Mouse (Mus musculus) liver, adult (tissue): ENCODE measurements around the gene Gucy2d.

Source experiments
- GATA4 ChIP-seq: IDR thresholded peaks from 2 replicates; pipeline ENCODE4 v1.6.1; 2014; ENCODE audit warnings: mild to moderate bottlenecking, low read length; ENCODE audit not compliant: insufficient replicate concordance

The Gucy2d gene

DNA sequence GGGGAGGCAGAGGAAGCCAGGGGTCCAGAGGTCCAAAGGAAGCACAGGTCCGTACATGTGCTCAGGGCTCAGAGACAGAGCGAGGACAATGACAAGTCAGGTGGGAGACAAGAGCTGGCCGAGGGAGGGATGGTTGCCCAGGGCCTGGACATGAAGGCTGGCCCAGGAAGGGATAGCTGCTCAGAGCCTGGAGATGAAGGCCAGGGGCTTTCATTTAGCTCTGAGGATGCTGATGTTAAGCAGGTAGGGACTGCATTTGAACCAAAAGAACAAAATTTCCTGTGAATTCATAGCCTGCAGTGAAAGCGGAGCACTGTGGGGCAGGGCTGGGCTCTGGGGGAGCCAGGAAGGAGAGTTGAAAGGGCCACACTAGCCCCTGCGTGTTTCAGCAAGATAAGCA, 52.1 kb downstream of the Gucy2d start:
- peak; percentile 27; the same call in 1 of the 2 replicates for TF ChIP-seq GATA4

DNA sequence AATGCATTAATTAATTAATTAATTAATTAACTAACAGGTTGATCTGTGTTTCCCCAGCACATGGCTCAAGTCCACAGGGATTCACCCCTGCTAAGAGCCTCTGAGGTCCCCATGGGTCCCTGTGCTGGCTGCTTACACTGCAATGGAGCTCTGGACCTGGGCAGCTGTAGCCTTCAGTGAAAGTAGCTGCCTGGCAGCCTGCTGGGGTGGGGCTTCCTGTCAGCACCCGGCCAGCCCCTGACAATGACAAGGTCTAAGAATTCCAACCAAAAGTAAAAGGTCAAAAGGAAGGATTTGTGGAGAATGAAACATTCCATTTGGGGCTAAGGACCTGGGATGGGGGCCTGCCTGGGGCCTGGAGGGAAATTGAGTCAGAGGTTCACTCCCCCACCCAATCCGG, 53.1 kb downstream of the Gucy2d start:
- TF ChIP-seq GATA4, result no peak

DNA sequence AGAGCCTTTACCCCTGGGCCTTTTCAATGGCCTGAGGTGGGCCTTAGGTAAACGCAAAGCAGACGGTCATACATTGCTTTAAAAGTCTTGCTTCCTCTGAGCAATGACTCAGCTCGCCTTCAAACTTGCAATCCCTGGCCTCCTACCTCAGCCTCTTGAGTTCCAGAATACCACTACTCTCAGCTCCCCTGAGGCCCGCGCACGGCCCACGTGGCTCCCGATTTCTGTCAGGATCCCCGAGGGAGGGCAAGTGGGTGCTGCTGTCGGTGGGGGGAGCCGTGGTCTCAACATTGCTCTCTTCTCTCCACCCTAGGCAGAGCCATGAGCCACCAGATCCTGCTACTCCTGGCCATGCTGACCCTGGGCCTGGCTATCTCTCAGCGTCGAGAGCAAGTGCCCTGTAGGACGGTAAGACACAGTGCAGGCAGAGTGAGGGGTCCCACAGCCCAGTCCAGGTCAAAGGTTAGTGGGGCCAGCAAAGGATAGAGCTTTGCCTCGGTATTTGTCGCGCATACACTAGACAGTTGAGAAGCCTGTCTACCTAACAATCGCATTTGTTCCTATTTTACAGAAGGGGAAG, 53.8 kb downstream of the Gucy2d start:
- TF ChIP-seq GATA4, result no peak

DNA sequence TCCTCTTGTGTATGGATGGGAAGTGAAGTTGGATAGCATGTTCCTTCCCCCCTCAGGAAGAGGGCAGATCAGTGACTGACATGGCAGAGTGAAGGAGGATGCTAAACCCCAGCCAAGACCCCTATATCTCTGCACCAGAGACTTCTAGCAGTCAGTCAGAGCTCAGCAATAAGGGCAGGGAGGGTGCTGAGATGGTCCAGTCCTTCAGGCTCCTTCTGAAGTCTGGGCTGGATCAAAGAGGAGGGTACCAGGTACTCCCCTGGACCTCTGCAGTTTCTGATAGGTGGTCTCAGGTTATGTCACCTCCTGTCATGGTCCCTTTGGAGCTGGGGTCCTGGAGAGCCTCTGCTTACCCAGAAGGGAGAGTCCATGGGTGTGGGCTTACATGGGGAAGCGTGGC, 55.4 kb downstream of the Gucy2d start:
- no peak for TF ChIP-seq GATA4

DNA sequence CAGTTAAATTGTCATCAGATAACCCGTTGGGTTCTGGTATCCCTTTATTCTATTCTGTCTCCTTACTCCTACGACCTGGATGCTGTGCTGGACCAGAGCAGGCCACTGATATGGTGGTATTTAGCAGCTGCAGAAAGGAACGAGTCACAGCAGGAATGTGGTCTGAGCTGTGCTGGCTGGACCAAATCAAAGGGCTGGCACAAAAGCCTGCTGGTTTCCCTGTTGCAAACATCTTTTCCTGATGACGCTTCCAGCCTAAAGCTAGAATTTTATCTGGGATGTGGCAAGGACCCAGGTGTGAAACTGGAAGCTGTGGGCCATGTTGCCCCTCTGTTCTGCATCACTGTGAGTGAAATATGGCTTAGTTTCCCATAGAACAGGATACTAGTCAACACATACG, 57.2 kb downstream of the Gucy2d start:
- TF ChIP-seq GATA4, result no peak

DNA sequence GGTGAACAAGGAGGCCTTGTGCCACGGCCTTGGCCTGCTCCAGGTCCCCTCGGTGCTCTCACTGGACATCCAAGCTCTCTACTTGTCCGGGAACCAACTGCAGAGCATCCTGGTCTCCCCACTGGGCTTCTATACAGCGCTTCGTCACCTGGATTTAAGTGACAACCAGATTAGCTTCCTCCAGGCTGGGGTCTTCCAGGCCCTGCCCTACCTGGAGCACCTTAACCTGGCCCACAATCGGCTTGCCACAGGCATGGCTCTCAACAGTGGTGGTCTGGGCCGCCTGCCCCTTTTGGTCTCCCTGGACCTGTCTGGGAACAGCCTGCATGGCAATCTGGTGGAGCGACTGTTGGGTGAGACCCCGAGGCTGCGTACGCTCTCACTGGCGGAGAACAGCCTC, 57.9 kb downstream of the Gucy2d start:
- TF ChIP-seq GATA4, result no peak

DNA sequence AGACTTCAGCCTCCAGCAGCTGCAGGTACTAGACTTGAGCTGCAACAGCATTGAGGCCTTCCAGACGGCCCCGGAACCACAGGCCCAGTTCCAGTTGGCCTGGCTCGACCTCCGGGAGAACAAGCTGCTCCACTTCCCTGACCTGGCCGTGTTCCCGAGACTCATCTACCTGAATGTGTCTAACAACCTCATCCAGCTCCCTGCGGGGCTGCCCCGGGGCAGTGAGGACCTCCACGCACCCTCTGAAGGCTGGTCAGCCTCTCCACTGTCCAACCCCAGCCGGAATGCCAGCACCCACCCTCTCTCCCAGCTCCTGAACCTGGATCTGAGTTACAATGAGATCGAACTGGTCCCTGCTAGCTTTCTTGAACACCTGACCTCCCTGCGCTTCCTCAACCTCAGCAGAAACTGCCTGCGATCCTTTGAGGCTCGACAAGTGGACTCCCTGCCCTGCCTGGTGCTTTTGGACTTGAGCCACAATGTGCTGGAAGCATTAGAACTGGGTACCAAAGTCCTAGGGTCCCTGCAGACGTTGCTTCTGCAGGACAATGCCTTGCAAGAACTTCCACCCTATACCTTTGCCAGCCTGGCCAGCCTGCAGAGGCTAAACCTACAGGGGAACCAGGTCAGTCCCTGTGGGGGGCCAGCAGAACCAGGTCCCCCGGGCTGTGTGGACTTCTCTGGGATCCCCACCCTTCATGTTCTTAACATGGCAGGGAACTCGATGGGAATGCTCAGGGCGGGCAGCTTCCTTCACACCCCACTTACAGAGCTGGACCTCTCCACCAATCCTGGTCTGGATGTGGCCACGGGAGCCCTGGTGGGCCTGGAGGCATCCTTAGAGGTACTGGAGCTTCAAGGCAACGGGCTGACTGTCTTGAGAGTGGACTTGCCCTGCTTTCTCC, 58.7 kb downstream of the Gucy2d start:
- no peak for TF ChIP-seq GATA4

DNA sequence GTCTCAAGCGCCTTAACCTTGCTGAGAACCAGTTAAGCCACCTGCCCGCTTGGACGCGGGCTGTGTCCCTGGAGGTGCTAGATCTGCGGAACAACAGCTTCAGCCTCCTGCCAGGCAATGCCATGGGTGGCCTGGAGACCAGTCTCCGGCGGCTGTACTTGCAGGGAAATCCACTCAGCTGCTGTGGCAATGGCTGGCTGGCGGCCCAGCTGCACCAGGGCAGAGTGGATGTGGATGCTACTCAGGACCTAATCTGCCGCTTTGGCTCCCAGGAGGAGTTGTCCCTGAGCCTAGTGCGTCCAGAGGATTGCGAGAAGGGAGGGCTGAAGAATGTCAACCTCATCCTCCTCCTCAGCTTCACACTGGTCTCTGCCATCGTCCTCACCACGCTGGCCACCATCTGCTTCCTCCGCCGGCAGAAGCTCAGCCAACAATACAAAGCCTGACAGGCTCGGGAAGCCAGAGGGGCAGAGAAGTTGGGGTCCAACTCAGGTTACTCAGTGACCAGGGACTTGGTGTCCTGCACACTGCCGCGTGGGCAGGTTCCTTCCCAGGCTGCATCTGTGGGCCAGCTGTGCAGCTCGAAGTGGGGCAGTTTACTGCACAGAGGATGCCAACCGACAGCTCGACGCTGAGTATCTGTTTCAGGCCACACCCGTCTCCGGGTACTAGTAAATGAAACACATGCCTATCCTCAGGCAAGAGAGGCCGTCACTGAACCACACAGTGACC, 59.5 kb downstream of the Gucy2d start:
- TF ChIP-seq GATA4, result no peak

DNA sequence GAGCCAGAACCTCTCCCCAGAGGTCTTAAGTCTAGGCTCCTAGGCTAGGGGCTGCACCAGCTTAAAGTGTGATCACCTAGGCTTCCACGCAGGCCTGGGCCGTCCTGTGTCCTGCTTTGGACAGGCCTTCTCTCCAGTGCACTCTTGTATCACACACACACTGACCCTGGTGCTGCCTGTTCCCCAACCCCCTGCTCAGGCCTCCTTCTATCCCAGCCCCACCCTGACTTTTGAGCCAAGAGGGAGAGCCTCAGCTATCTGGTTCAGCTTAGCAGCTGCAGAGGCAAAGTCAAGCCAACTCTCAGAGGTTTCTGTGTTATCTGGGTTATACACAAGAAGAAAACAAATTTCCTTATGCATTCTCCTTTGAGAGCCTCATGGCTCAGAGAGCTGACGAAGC, 60.3 kb downstream of the Gucy2d start:
- TF ChIP-seq GATA4, result peak; percentile 83; the same call in 1 of the 2 replicates

DNA sequence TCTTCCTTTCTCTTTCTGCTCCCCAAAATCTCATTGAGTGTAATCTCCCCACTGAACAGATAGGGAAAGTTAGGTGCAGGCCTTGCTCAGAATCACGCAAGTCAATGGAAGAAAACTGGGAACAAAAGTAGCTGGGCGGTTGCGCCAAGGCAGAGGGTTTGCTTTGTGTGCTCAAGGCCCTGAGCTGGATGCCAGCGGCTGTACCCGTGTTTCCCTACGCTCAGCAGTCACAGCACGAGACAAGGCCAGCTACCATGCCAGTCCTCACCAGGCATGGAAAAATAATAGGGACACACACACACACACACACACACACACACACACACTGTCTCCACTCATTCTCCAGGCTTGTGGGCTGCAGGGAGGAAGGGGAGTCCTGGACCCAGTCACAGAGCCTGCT, 60.9 kb downstream of the Gucy2d start:
- TF ChIP-seq GATA4, result no peak

DNA sequence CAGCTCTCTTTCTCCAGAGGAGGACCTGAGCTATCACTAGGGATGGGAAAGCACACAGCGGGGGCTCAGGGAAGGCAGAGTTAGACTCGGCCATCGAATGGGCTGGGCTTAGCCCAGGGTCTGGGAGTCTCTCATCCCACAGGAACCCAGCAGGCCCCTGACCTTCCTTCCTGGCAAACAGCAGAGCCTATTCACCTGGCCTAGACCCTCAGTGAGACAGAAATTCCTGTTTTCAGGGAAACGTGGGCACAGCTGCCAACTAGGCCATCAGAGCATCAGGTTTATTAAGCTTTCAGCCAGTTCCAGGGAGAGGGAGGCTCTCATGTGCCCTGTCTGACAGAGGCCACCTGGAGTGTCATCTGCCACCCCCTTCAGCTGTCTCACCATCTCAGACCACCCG, 62.7 kb downstream of the Gucy2d start:
- no peak for TF ChIP-seq GATA4

DNA sequence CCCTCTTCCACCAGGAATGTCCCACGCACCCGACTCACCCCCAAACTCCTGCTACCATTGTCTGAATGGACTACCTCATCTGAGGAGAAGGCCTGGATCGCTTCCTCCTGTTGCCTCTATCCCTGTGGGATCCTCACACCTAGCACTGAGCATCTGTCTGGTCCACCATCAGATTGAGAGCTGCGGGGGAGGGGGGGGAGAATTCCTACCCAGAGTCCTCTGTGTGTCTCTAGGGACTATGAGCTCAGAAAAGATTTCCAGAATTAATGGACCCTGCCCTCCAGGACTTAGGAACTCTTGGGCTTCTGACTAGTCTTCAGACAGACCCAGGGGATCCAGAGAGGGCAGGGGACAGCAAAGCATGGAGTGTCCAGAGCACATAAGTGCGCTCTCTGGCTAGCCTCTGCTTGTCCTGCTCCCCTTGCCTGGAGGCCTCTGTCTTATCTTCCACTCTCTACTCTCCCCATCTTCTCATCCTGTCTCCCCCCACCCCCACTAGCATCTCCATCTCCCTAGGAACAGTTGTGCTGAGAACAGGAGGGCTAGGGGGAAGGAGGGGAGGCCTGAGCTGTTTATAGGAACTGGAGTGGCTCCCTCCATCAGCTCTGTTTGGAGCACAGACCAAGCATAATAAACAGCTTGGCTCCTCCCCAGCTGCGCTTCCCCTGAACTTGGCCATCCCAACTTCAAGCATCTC, 63.9 kb downstream of the Gucy2d start:
- TF ChIP-seq GATA4, result no peak

DNA sequence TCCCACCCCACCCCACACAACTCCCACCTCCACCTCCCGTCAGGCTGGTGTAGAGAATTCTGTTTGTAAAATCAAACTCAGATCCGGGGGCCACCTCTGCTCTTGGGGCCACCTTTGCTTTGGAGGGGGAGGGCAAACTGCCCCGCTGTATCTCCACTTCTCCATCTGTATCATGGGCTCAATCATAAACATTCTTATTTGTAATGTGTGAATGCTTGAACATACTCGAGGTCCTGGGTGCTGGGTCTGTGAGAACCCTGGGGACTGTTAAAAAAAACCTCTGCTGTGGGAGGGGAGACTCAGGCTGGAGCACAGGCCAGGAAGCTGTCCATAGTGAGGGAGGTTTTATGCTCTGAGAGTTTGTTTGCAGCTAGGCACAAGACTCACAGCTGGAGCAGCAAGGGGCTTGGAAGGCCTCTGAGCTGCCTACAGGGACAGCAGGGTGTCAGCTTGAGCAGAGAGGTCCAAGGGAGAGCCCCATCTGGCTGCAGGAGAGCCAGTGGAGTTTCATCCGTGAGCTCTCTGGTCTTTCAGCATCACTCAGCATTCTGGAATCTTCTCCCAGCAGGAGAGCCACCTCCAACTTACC, 64.6 kb downstream of the Gucy2d start:
- no peak for TF ChIP-seq GATA4

DNA sequence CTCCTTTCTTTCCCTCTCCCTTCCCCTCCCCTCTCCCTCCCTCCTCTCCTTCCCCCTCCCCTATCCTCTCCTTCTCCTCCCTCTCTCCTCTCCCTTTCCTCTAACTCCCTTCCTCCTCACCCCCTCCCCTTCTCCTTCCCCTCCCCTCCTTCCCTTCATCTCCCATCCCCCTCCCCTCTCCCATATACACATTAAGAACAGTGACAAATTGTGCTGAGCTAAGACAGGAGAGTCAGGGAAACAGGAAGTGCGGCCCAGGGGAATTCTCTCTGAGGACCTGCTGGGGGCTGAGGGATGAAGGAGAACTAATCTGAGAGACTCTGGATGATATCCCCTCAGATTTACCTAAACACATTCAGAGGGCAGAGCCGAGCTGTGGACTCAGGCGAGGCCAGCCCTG, 65.4 kb downstream of the Gucy2d start:
- TF ChIP-seq GATA4, result no peak
